Mouse (Mus musculus) activated CD4-positive, CD25-positive, alpha-beta regulatory T cell, adult 4 months (primary cell): ENCODE data around the gene Plp2. TPM values are rescaled to one million over a fixed set of nuclear protein-coding genes. Genes with fewer than 3 reads are reported as not detected.
"Not testable (repeated sequence)": the region's sequence is repeated elsewhere in the genome, so short reads cannot be mapped to it uniquely, and the experiment has no call there.

Source experiments
- ATAC-seq: one replicate; pipeline ENCODE4 v1.8.0; 2017
- polyA plus RNA-seq, 2 experiments: library from polyadenylated mRNA; unstranded; fragments of 100-300 nt; shearing (Covaris generic); gene quantifications; one replicate each; pipeline ENCODE4 v1.2.1; 2017

Plp2 gene
- 100 to 1,000 TPM; 196 to 200 TPM for polyA plus RNA-seq

- ATAC-seq: peak; percentile 19
Measured at GRCm38 (mm10) chrX:7670921-7671623, at the start of gene Plp2. Plp2 (minus strand) TSS chrX:7671390.

- ATAC-seq: not testable (repeated sequence)
Measured at GRCm38 (mm10) chrX:7716058-7716457, 44.9 kb upstream of the Plp2 start.

GRCm38 (mm10) chrX:7714135-7714899 is 43.1 kb upstream of the Plp2 start, which contains the start of gene Wdr45:
Wdr45 (plus strand) TSS chrX:7714333.
- peak; percentile 96 for ATAC-seq

GRCm38 (mm10) chrX:7713764-7714134 is 42.6 kb upstream of the Plp2 start:
- not testable (repeated sequence) for ATAC-seq

- peak; percentile 93 for ATAC-seq
Measured at GRCm38 (mm10) chrX:7696954-7697381, 25.8 kb upstream of the Plp2 start, which contains the start of gene Gpkow. Gpkow (plus strand) TSS chrX:7697131.

- ATAC-seq: no peak
Measured at GRCm38 (mm10) chrX:7696520-7696919, 25.3 kb upstream of the Plp2 start.

- peak; percentile 51 for ATAC-seq
Measured at GRCm38 (mm10) chrX:7692862-7693261, 21.7 kb upstream of the Plp2 start.

- no peak for ATAC-seq
Measured at GRCm38 (mm10) chrX:7690486-7690885, 19.3 kb upstream of the Plp2 start.

- ATAC-seq: no peak
Measured at GRCm38 (mm10) chrX:7688321-7688720, 17.1 kb upstream of the Plp2 start.

GRCm38 (mm10) chrX:7680864-7681263 is 9.7 kb upstream of the Plp2 start, which contains the start of gene Magix:
Magix (minus strand) TSS chrX:7681251.
- no peak for ATAC-seq

GRCm38 (mm10) chrX:7680057-7680412 is 8.8 kb upstream of the Plp2 start:
- no peak for ATAC-seq

- ATAC-seq: peak; percentile 94
Measured at GRCm38 (mm10) chrX:7679405-7680056, 8.3 kb upstream of the Plp2 start.

GRCm38 (mm10) chrX:7678986-7679385 is 7.8 kb upstream of the Plp2 start:
- no peak for ATAC-seq

GRCm38 (mm10) chrX:7675001-7675380 is 3.8 kb upstream of the Plp2 start:
- ATAC-seq: no peak

- ATAC-seq: peak; percentile 19
Measured at GRCm38 (mm10) chrX:7674284-7675000, 3.3 kb upstream of the Plp2 start.

GRCm38 (mm10) chrX:7673578-7674281 is 2.5 kb upstream of the Plp2 start:
- peak; percentile 24 for ATAC-seq

- ATAC-seq: no peak
Measured at GRCm38 (mm10) chrX:7672739-7673138, 1.5 kb upstream of the Plp2 start.

GRCm38 (mm10) chrX:7670390-7670881 is 754 bp downstream of the Plp2 start:
- peak; percentile 44 for ATAC-seq

- ATAC-seq: no peak
Measured at GRCm38 (mm10) chrX:7665739-7666502, 5.3 kb downstream of the Plp2 start.

GRCm38 (mm10) chrX:7664791-7665190 is 6.4 kb downstream of the Plp2 start:
- ATAC-seq: no peak

GRCm38 (mm10) chrX:7662936-7663335 is 8.3 kb downstream of the Plp2 start:
- ATAC-seq: no peak
